Mouse (Mus musculus) bone marrow, adult 2 months (tissue): ENCODE data around the gene Cdr2l.

ENCODE experiments used
- CTCF ChIP-seq: fragments of 200-500 bp; IDR thresholded peaks from 2 replicates; pipeline ENCODE4 v1.5.1; 2011; ENCODE audit warnings: low read length, control low read depth; ENCODE audit not compliant: control insufficient read depth, insufficient read depth
- POLR2A ChIP-seq: fragments of 200-500 bp; IDR thresholded peaks from 2 replicates; pipeline ENCODE4 v1.6.1; 2011; ENCODE audit warnings: low read depth, mild to moderate bottlenecking, control low read depth, low read length, borderline replicate concordance; ENCODE audit not compliant: control insufficient read depth

DNA sequence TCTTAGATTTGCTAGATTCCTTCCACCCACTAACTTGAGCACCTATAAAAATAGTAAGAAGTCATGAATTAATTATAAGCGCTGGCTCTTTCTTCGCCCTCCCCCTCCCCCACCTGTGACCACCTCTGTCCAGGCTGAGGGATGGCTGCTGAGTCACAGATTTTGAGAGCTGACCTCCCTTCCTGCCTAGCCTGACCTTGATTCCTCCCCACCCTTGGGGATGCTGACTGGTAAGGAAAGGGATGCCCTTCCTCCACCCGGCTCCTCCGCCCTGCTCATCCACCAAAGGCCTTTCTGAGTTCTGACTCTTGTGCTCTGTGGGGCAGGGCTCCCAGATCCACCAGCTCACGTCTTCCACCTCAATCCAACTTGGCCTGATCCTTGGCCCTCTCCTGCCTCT is 2.9 kb downstream of the Cdr2l start:
- TF ChIP-seq POLR2A (no peak), CTCF (no peak)
